Comparison of ENCODE assay signal across 8 mouse cellular contexts in the genomic region with DNA sequence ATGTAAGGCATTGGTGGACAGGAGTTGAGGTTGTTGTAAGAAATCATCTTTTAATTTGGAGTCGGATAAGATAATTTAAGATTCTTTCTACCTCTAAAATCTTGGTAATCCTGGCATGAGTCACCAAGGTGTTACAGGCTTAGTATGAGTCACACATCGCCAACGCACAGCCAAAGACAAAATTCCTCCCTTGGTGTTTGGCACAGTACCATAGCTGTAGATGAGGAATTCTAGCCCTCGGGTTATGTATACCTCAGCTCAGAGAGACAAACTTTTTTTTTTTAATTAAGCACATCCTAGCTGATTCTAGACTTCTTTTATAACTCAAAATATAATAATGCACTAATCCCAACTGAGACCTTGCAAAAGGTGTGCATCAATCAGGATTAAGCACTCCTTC. TPM values are rescaled to one million over a fixed set of nuclear protein-coding genes. Genes with fewer than 3 reads are reported as not detected.
DNase-seq lines count a peak whose midpoint lies in the region; ATAC-seq and TF ChIP-seq lines count a peak whose summit lies in the region.

No protein-coding gene starts in this region.

- TF ChIP-seq CTCF in MEL (IDR thresholded peaks at IDR 0.05 in 2 of 3, conservative IDR thresholded peaks at IDR 0.05 in 1 of 3; ENCODE audit: control insufficient read depth in 1 of 3, insufficient read depth in 1 of 3, low read depth in 2 of 3, low read length in 3 of 3, poor library complexity in 1 of 3, severe bottlenecking in 1 of 3), result no peak

- ATAC-seq in embryonic facial prominence, embryonic 11.5 days (replicated peaks; ENCODE audit: insufficient number of reproducible peaks, low FRiP score, low TSS enrichment, low read depth), result no peak
- ATAC-seq in neural tube, embryonic 13.5 days (ENCODE audit: low read depth), result no peak

- peaks cover 5 to 7% of the 10 kb centered on the region in 2 experiments for H3K4me1 ChIP-seq in MEL (ENCODE audit: control insufficient read depth in 1 of 2, insufficient read depth in 2 of 2, low read length in 2 of 2)
- H3K4me1 ChIP-seq in embryonic facial prominence, embryonic 11.5 days (ENCODE audit: control insufficient read depth, insufficient read depth, low read length), result no peaks in the 10 kb centered on the region
- H3K4me1 ChIP-seq in neural tube, embryonic 13.5 days (replicated peaks), result peaks cover 18% of the 10 kb centered on the region

- no peaks in the 10 kb centered on the region for H3K27me3 ChIP-seq in MEL (ENCODE audit: control insufficient read depth in 1 of 2, insufficient read depth in 2 of 2, low read length in 2 of 2)
- H3K27me3 ChIP-seq in embryonic facial prominence, embryonic 11.5 days (ENCODE audit: control insufficient read depth, insufficient read depth, low read length), result no peaks in the 10 kb centered on the region
- no peaks in the 10 kb centered on the region for H3K27me3 ChIP-seq in neural tube, embryonic 13.5 days

- peak overlapping the region; percentile 73 for H3K9ac ChIP-seq in MEL (ENCODE audit: control insufficient read depth, low read depth, low read length, poor library complexity, severe bottlenecking)
- peak overlapping the region; percentile 79 for H3K9ac ChIP-seq in embryonic facial prominence, embryonic 11.5 days (replicated peaks; ENCODE audit: low read length)
- peak overlapping the region; percentile 84 for H3K9ac ChIP-seq in neural tube, embryonic 13.5 days

- no peak for TF ChIP-seq RAD21 in MEL (IDR thresholded peaks at IDR 0.05; ENCODE audit: low read depth, low read length)

- peak overlapping the region; percentile 69 to 85 for H3K4me3 ChIP-seq in MEL (ENCODE audit: control insufficient read depth in 1 of 2, insufficient read depth in 1 of 2, low read depth in 2 of 2, low read length in 2 of 2)
- peak overlapping the region; percentile 86 for H3K4me3 ChIP-seq in embryonic facial prominence, embryonic 11.5 days (ENCODE audit: low read depth, low read length)
- H3K4me3 ChIP-seq in neural tube, embryonic 13.5 days, result peak overlapping the region; percentile 79

- H3K27ac ChIP-seq in MEL (ENCODE audit: control insufficient read depth, low read depth, low read length), result no peak overlapping the region
- no peak overlapping the region for H3K27ac ChIP-seq in embryonic facial prominence, embryonic 11.5 days (replicated peaks; ENCODE audit: low read depth, low read length)
- H3K27ac ChIP-seq in neural tube, embryonic 13.5 days (replicated peaks), result peak overlapping the region; percentile 83

- TF ChIP-seq EP300 in MEL (IDR thresholded peaks at IDR 0.05; ENCODE audit: low read depth in 1 of 2, low read length in 2 of 2), result no peak

- DNase-seq in kidney, adult 9 months, result peak; percentile 40
- no peak for DNase-seq in kidney, postnatal 10 days
- peak; percentile 16 for DNase-seq in MEL (ENCODE audit: low read depth, low spot score)
- DNase-seq in embryonic facial prominence, embryonic 11.5 days (ENCODE audit: low spot score), result no peak
- peak; percentile 51 to 67 for DNase-seq in left cerebral cortex, postnatal 14 days (ENCODE audit: low spot score in 2 of 2)
- DNase-seq in adrenal gland, adult 8-10 months, result no peak
- no peak for DNase-seq in urinary bladder, postnatal 36 days (ENCODE audit: low spot score in 2 of 2)

- H3K9me3 ChIP-seq in MEL (replicated peaks; ENCODE audit: insufficient read depth, low read length), result no peaks in the 10 kb centered on the region
- no peaks in the 10 kb centered on the region for H3K9me3 ChIP-seq in embryonic facial prominence, embryonic 11.5 days (replicated peaks; ENCODE audit: control insufficient read depth, low read length)
- H3K9me3 ChIP-seq in neural tube, embryonic 13.5 days, result no peaks in the 10 kb centered on the region

- peak overlapping the region; percentile 90 for H3K4me2 ChIP-seq in embryonic facial prominence, embryonic 11.5 days (ENCODE audit: low read depth, low read length)
- peak overlapping the region; percentile 84 for H3K4me2 ChIP-seq in neural tube, embryonic 13.5 days

- TF ChIP-seq POLR2A in MEL (IDR thresholded peaks at IDR 0.05; ENCODE audit: control insufficient read depth in 1 of 2, insufficient read depth in 1 of 2, low read depth in 1 of 2, low read length in 2 of 2, poor library complexity in 1 of 2), result no peak

- intact Hi-C loops in left cerebral cortex, postnatal 14 days (cut with DNase I), result no loop called here

- H3K36me3 ChIP-seq in MEL (ENCODE audit: control insufficient read depth in 1 of 2, insufficient read depth in 2 of 2, low read length in 2 of 2), result peaks cover 0 to 14% of the 10 kb centered on the region in 2 experiments; a peak in 2 of 4 replicates
- H3K36me3 ChIP-seq in embryonic facial prominence, embryonic 11.5 days (replicated peaks; ENCODE audit: control insufficient read depth, insufficient read depth, low read depth, low read length), result no peaks in the 10 kb centered on the region
- H3K36me3 ChIP-seq in neural tube, embryonic 13.5 days, result no peaks in the 10 kb centered on the region

- 56% methylated on average over 4 of the region's 4 CpGs for WGBS in embryonic facial prominence, embryonic 11.5 days
- 47% methylated on average over 4 of the region's 4 CpGs for WGBS in neural tube, embryonic 13.5 days

- no peaks in the 10 kb centered on the region for H3K79me2 ChIP-seq in MEL (ENCODE audit: control insufficient read depth, insufficient read depth, low read length, poor library complexity)

TF ChIP-seq in MEL, 35 proteins besides CTCF, POLR2A, EP300 and RAD21:
- no peak for TF ChIP-seq ZC3H11A (IDR thresholded peaks at IDR 0.05; ENCODE audit: low read depth, low read length)

RNA-seq across cellular contexts. Expression of gene Ctnnal1, which starts 1.0 kb away (rescaled TPM):
- 2.3 and 2.5 TPM in 2 replicates for total RNA-seq in MEL (2012; rRNA removed)
- polyA plus RNA-seq in MEL (2012; ENCODE audit: insufficient read depth in 1 of 2, insufficient read length in 2 of 2, low read depth in 1 of 2, low replicate concordance in 2 of 2, missing spikeins in 1 of 2), result 1 to 10 TPM in 1 of 2 experiments, not detected in 1; 6.3 TPM
- polyA plus RNA-seq in embryonic facial prominence, embryonic 11.5 days (2014; fragmentation: Nextera tagmentation; extraction: Ambion mirVana), result 34.2 and 36.0 TPM in 2 replicates
- 10 to 100 TPM; 15.0 to 16.0 TPM for total RNA-seq in left cerebral cortex, postnatal 14 days (2021)
- 25.1 and 25.5 TPM in 2 replicates for polyA plus RNA-seq in neural tube, embryonic 13.5 days (2015; fragmentation: Nextera tagmentation; extraction: Ambion mirVana)
- total RNA-seq in adrenal gland, adult 8-10 months (2022), result 10 to 100 TPM; 18.0 to 21.3 (median 20.2) TPM

Comparison
In these comparisons a context has a peak if more than half of its experiments do, and no peak if none do; other contexts are left out.
1. DNase-seq: peak in kidney, adult 9 months (single experiment), MEL (single experiment) and left cerebral cortex, postnatal 14 days (2 of 2); none in kidney, postnatal 10 days (single experiment), embryonic facial prominence, embryonic 11.5 days (single experiment), adrenal gland, adult 8-10 months (single experiment) and urinary bladder, postnatal 36 days (0 of 2).
2. Peak in every context shown above with its lines, with median percentiles within 50 percentile points of each other: H3K4me3 ChIP-seq and H3K9ac ChIP-seq.